Mouse (Mus musculus): Measurements from ENCODE around the gene Tmem242. TPM values are rescaled to one million over a fixed set of nuclear protein-coding genes. Genes with fewer than 3 reads are reported as not detected.

Gene Tmem242
- polyA plus RNA-seq, 1 experiment from 2014 or later: 90.7 TPM

- TF ChIP-seq CTCF (IDR thresholded peaks at IDR 0.05; ENCODE audit: low read depth): no peak
- ATAC-seq: no peak
- Histone ChIP-seq H3K27ac (ENCODE audit: low read depth, low read length) (no peak overlapping the region), H3K36me3 (ENCODE audit: control insufficient read depth, insufficient read depth) (peaks cover 25% of the 10 kb centered on the region), H3K9me3 (ENCODE audit: control insufficient read depth) (no peaks in the 10 kb centered on the region), H3K27me3 (replicated peaks; ENCODE audit: control insufficient read depth, insufficient read depth, low read length) (no peaks in the 10 kb centered on the region), H3K9ac (ENCODE audit: low read depth, low read length) (no peak overlapping the region), H3K4me2 (replicated peaks; ENCODE audit: low read depth) (no peak overlapping the region), H3K4me1 (replicated peaks; ENCODE audit: control insufficient read depth, insufficient read depth, low read length) (no peaks in the 10 kb centered on the region), H3K4me3 (ENCODE audit: low read depth, low read length) (no peak overlapping the region)
- 78% methylated on average over 7 of the region's 7 CpGs for WGBS
Observed at GRCm38 (mm10) chr17:5412740-5413139, 27.3 kb downstream of the Tmem242 start.

GRCm38 (mm10) chr17:5412301-5412700 lies 27.8 kb downstream of the Tmem242 start:
- no peak overlapping the region for H3K4me3 ChIP-seq (ENCODE audit: low read depth, low read length)
- H3K36me3 ChIP-seq (ENCODE audit: control insufficient read depth, insufficient read depth): peaks cover 22% of the 10 kb centered on the region
- no peak overlapping the region for H3K9ac ChIP-seq (ENCODE audit: low read depth, low read length)
- no peaks in the 10 kb centered on the region for H3K4me1 ChIP-seq (replicated peaks; ENCODE audit: control insufficient read depth, insufficient read depth, low read length)
- no peak overlapping the region for H3K4me2 ChIP-seq (replicated peaks; ENCODE audit: low read depth)
- no peak for TF ChIP-seq CTCF (IDR thresholded peaks at IDR 0.05; ENCODE audit: low read depth)
- no peak overlapping the region for H3K27ac ChIP-seq (ENCODE audit: low read depth, low read length)
- ATAC-seq: no peak
- H3K27me3 ChIP-seq (replicated peaks; ENCODE audit: control insufficient read depth, insufficient read depth, low read length): no peaks in the 10 kb centered on the region
- 81% methylated on average over 8 of the region's 8 CpGs for WGBS
- no peaks in the 10 kb centered on the region for H3K9me3 ChIP-seq (ENCODE audit: control insufficient read depth)

- Histone ChIP-seq H3K4me2 (replicated peaks; ENCODE audit: low read depth) (no peak overlapping the region), H3K4me1 (replicated peaks; ENCODE audit: control insufficient read depth, insufficient read depth, low read length) (no peaks in the 10 kb centered on the region), H3K4me3 (ENCODE audit: low read depth, low read length) (no peak overlapping the region), H3K27ac (ENCODE audit: low read depth, low read length) (no peak overlapping the region), H3K9ac (ENCODE audit: low read depth, low read length) (no peak overlapping the region), H3K36me3 (ENCODE audit: control insufficient read depth, insufficient read depth) (peaks cover 22% of the 10 kb centered on the region), H3K27me3 (replicated peaks; ENCODE audit: control insufficient read depth, insufficient read depth, low read length) (no peaks in the 10 kb centered on the region), H3K9me3 (ENCODE audit: control insufficient read depth) (no peaks in the 10 kb centered on the region)
- TF ChIP-seq CTCF (IDR thresholded peaks at IDR 0.05; ENCODE audit: low read depth): no peak
- 88% methylated on average over 17 of the region's 17 CpGs for WGBS
- no peak for ATAC-seq
Observed at GRCm38 (mm10) chr17:5411205-5411604, 28.9 kb downstream of the Tmem242 start.

GRCm38 (mm10) chr17:5410336-5410735 lies 29.7 kb downstream of the Tmem242 start:
- Histone ChIP-seq H3K27ac (ENCODE audit: low read depth, low read length) (no peak overlapping the region), H3K4me3 (ENCODE audit: low read depth, low read length) (no peak overlapping the region), H3K9ac (ENCODE audit: low read depth, low read length) (no peak overlapping the region), H3K4me2 (replicated peaks; ENCODE audit: low read depth) (no peak overlapping the region), H3K36me3 (ENCODE audit: control insufficient read depth, insufficient read depth) (peaks cover 22% of the 10 kb centered on the region), H3K4me1 (replicated peaks; ENCODE audit: control insufficient read depth, insufficient read depth, low read length) (no peaks in the 10 kb centered on the region), H3K27me3 (replicated peaks; ENCODE audit: control insufficient read depth, insufficient read depth, low read length) (no peaks in the 10 kb centered on the region), H3K9me3 (ENCODE audit: control insufficient read depth) (no peaks in the 10 kb centered on the region)
- no peak for ATAC-seq
- TF ChIP-seq CTCF (IDR thresholded peaks at IDR 0.05; ENCODE audit: low read depth): no peak
- WGBS: 79% methylated on average over 4 of the region's 4 CpGs

GRCm38 (mm10) chr17:5407030-5407429 lies 33.0 kb downstream of the Tmem242 start:
- no peaks in the 10 kb centered on the region for H3K9me3 ChIP-seq (ENCODE audit: control insufficient read depth)
- H3K36me3 ChIP-seq (ENCODE audit: control insufficient read depth, insufficient read depth): peaks cover 15% of the 10 kb centered on the region
- no peak for TF ChIP-seq CTCF (IDR thresholded peaks at IDR 0.05; ENCODE audit: low read depth)
- ATAC-seq: no peak
- H3K4me2 ChIP-seq (replicated peaks; ENCODE audit: low read depth): no peak overlapping the region
- no peak overlapping the region for H3K9ac ChIP-seq (ENCODE audit: low read depth, low read length)
- 41% methylated on average over 6 of the region's 6 CpGs for WGBS
- H3K27me3 ChIP-seq (replicated peaks; ENCODE audit: control insufficient read depth, insufficient read depth, low read length): no peaks in the 10 kb centered on the region
- H3K4me1 ChIP-seq (replicated peaks; ENCODE audit: control insufficient read depth, insufficient read depth, low read length): 0 out of 2 replicates have a peak, but pooled peaks cover 3% of the 10 kb centered on the region
- no peak overlapping the region for H3K4me3 ChIP-seq (ENCODE audit: low read depth, low read length)
- H3K27ac ChIP-seq (ENCODE audit: low read depth, low read length): no peak overlapping the region

- no peak for ATAC-seq
- TF ChIP-seq CTCF (IDR thresholded peaks at IDR 0.05; ENCODE audit: low read depth): no peak
- no peaks in the 10 kb centered on the region for H3K9me3 ChIP-seq (ENCODE audit: control insufficient read depth)
- H3K36me3 ChIP-seq (ENCODE audit: control insufficient read depth, insufficient read depth): peaks cover 15% of the 10 kb centered on the region
- H3K27ac ChIP-seq (ENCODE audit: low read depth, low read length): no peak overlapping the region
- H3K4me1 ChIP-seq (replicated peaks; ENCODE audit: control insufficient read depth, insufficient read depth, low read length): 0 out of 2 replicates have a peak, but pooled peaks cover 3% of the 10 kb centered on the region
- 34% methylated on average over 10 of the region's 10 CpGs for WGBS
- H3K9ac ChIP-seq (ENCODE audit: low read depth, low read length): no peak overlapping the region
- H3K27me3 ChIP-seq (replicated peaks; ENCODE audit: control insufficient read depth, insufficient read depth, low read length): no peaks in the 10 kb centered on the region
- no peak overlapping the region for H3K4me3 ChIP-seq (ENCODE audit: low read depth, low read length)
- no peak overlapping the region for H3K4me2 ChIP-seq (replicated peaks; ENCODE audit: low read depth)
Observed at GRCm38 (mm10) chr17:5406566-5406965, 33.5 kb downstream of the Tmem242 start.

GRCm38 (mm10) chr17:5403885-5404284 lies 36.2 kb downstream of the Tmem242 start:
- no peaks in the 10 kb centered on the region for H3K9me3 ChIP-seq (ENCODE audit: control insufficient read depth)
- no peak overlapping the region for H3K4me2 ChIP-seq (replicated peaks; ENCODE audit: low read depth)
- no peaks in the 10 kb centered on the region for H3K36me3 ChIP-seq (ENCODE audit: control insufficient read depth, insufficient read depth)
- 0 out of 2 replicates have a peak, but pooled peaks cover 3% of the 10 kb centered on the region for H3K4me1 ChIP-seq (replicated peaks; ENCODE audit: control insufficient read depth, insufficient read depth, low read length)
- no peaks in the 10 kb centered on the region for H3K27me3 ChIP-seq (replicated peaks; ENCODE audit: control insufficient read depth, insufficient read depth, low read length)
- H3K4me3 ChIP-seq (ENCODE audit: low read depth, low read length): no peak overlapping the region
- WGBS: 94% methylated on average over 6 of the region's 6 CpGs
- no peak overlapping the region for H3K9ac ChIP-seq (ENCODE audit: low read depth, low read length)
- no peak overlapping the region for H3K27ac ChIP-seq (ENCODE audit: low read depth, low read length)
- ATAC-seq: no peak
- TF ChIP-seq CTCF (IDR thresholded peaks at IDR 0.05; ENCODE audit: low read depth): no peak
